Mouse (Mus musculus) stomach, postnatal 0 days (tissue): ENCODE data around the gene Phldb2. TPM values are rescaled to one million over a fixed set of nuclear protein-coding genes. Genes with fewer than 3 reads are reported as not detected.

ENCODE experiments used
- ATAC-seq: fragments of 200-750 bp; cut with Nextera tagmentation; 2 replicates; pipeline ENCODE4 v1.8.0; 2017; ENCODE audit not compliant: low FRiP score, low TSS enrichment
- DNase-seq: peaks from one replicate; pipeline ENCODE4 v3.0.0-alpha.2; 2016; ENCODE audit warnings: low spot score
- H3K27ac ChIP-seq: fragments of 300-500 bp; sonication (generic); replicated peaks from 2 replicates; pipeline ENCODE4 v1.5.1; 2014; ENCODE audit warnings: mild to moderate bottlenecking, control low read depth
- H3K27me3 ChIP-seq: fragments of 300-500 bp; sonication (generic); 2 replicates; pipeline ENCODE4 v1.6.1; 2014; ENCODE audit warnings: low read length; ENCODE audit not compliant: control insufficient read depth, insufficient read depth
- H3K36me3 ChIP-seq: fragments of 300-500 bp; sonication (generic); 2 replicates; pipeline ENCODE4 v1.6.1; 2014; ENCODE audit warnings: low read length, mixed read lengths; ENCODE audit not compliant: control insufficient read depth, insufficient read depth
- H3K4me1 ChIP-seq: fragments of 300-500 bp; sonication (generic); replicated peaks from 2 replicates; pipeline ENCODE4 v1.6.1; 2014; ENCODE audit warnings: antibody characterized with exemption; ENCODE audit not compliant: control insufficient read depth, insufficient read depth
- H3K4me2 ChIP-seq: fragments of 300-500 bp; sonication (generic); replicated peaks from 2 replicates; pipeline ENCODE4 v1.6.1; 2014; ENCODE audit warnings: low read depth, mild to moderate bottlenecking, control low read depth, moderate library complexity
- H3K4me3 ChIP-seq: fragments of 300-500 bp; sonication (generic); 2 replicates; pipeline ENCODE4 v1.5.1; 2014; ENCODE audit warnings: low read depth, low read length, control low read depth
- H3K9ac ChIP-seq: fragments of 300-500 bp; sonication (generic); 2 replicates; pipeline ENCODE4 v1.6.1; 2014; ENCODE audit warnings: mild to moderate bottlenecking, low read length, control low read depth, mixed read lengths
- H3K9me3 ChIP-seq: fragments of 300-500 bp; sonication (generic); 2 replicates; pipeline ENCODE4 v1.6.1; 2016; ENCODE audit warnings: low read length; ENCODE audit not compliant: control insufficient read depth
- CTCF ChIP-seq: IDR thresholded peaks from 2 replicates; pipeline ENCODE4 v1.5.1; 2016; ENCODE audit warnings: antibody characterized with exemption, low read depth, mild to moderate bottlenecking, moderate library complexity
- EP300 ChIP-seq: optimal IDR thresholded peaks from 2 replicates; pipeline ENCODE3; 2016; ENCODE audit warnings: antibody characterized with exemption
- WGBS: fragments of 180-500 bp; shearing (Covaris S2); extraction: QIAGEN DNeasy Blood & Tissue Kit; methylation state at CpG from one replicate; pipeline ENCODE4 v1.1.7; 2014; 5-methylcytosine and 5-hydroxymethylcytosine counted together
- polyA plus RNA-seq: library from polyadenylated mRNA; unstranded; fragments of >200 nt; fragmentation: Nextera tagmentation; extraction: Ambion mirVana; gene quantifications from 2 replicates; pipeline ENCODE4 v1.2.1, GENCODE M21; 2015

Gene Phldb2
- polyA plus RNA-seq, 1 experiment from 2014 or later, result 13.2 TPM

GRCm38 (mm10) chr16:45724061-45724741 is 229.2 kb downstream of the Phldb2 start, which contains the start of gene Tagln3:
TSS of gene Tagln3 (minus strand) at chr16:45724608.
- Histone ChIP-seq H3K4me2 (peak within 1 kb of the TSS; percentile 82), H3K9me3 (no peaks in the 10 kb centered on the region), H3K27ac (no peak within 1 kb of the TSS), H3K27me3 (no peaks in the 10 kb centered on the region), H3K9ac (peak within 1 kb of the TSS; percentile 32), H3K4me1 (no peaks in the 10 kb centered on the region), H3K36me3 (no peaks in the 10 kb centered on the region), H3K4me3 (peak within 1 kb of the TSS; percentile 47)
- peak; percentile 54 for DNase-seq
- ATAC-seq, result peak; percentile 40; the same call in 1 of the 2 replicates
- no peak for TF ChIP-seq EP300
- TF ChIP-seq CTCF, result no peak
- 2% methylated on average over 30 of the region's 30 CpGs for WGBS

GRCm38 (mm10) chr16:45723172-45723901 is 230.1 kb downstream of the Phldb2 start:
- TF ChIP-seq CTCF (no peak), EP300 (no peak)
- Histone ChIP-seq H3K4me1 (no peaks in the 10 kb centered on the region), H3K4me3 (peak overlapping the region; percentile 47), H3K9me3 (no peaks in the 10 kb centered on the region), H3K36me3 (no peaks in the 10 kb centered on the region), H3K4me2 (peak overlapping the region; percentile 82), H3K27ac (no peak overlapping the region), H3K27me3 (no peaks in the 10 kb centered on the region), H3K9ac (no peak overlapping the region)
- WGBS, result 68% methylated on average over 6 of the region's 6 CpGs
- DNase-seq, result no peak
- no peak for ATAC-seq

- H3K4me2 ChIP-seq, result no peak overlapping the region
- H3K27ac ChIP-seq, result no peak overlapping the region
- H3K27me3 ChIP-seq, result no peaks in the 10 kb centered on the region
- H3K4me3 ChIP-seq, result no peak overlapping the region
- no peak for TF ChIP-seq EP300
- no peaks in the 10 kb centered on the region for H3K4me1 ChIP-seq
- no peaks in the 10 kb centered on the region for H3K9me3 ChIP-seq
- 71% methylated on average over 3 of the region's 3 CpGs for WGBS
- no peak overlapping the region for H3K9ac ChIP-seq
- no peak for ATAC-seq
- no peaks in the 10 kb centered on the region for H3K36me3 ChIP-seq
- DNase-seq, result no peak
Observed at GRCm38 (mm10) chr16:45722460-45722951, 230.9 kb downstream of the Phldb2 start.

- no peaks in the 10 kb centered on the region for H3K27me3 ChIP-seq
- TF ChIP-seq EP300 (no peak), CTCF (no peak)
- DNase-seq (no peak), ATAC-seq (no peak)
- H3K4me3 ChIP-seq, result no peak overlapping the region
- H3K36me3 ChIP-seq, result no peaks in the 10 kb centered on the region
- H3K9me3 ChIP-seq, result no peaks in the 10 kb centered on the region
- no peaks in the 10 kb centered on the region for H3K4me1 ChIP-seq
- no peak overlapping the region for H3K4me2 ChIP-seq
- 69% methylated on average over 10 of the region's 10 CpGs for WGBS
- no peak overlapping the region for H3K9ac ChIP-seq
- H3K27ac ChIP-seq, result no peak overlapping the region
Observed at GRCm38 (mm10) chr16:45720022-45720630, 233.3 kb downstream of the Phldb2 start.

GRCm38 (mm10) chr16:45718296-45718695 is 235.1 kb downstream of the Phldb2 start:
- Histone ChIP-seq H3K27me3 (no peaks in the 10 kb centered on the region), H3K27ac (no peak overlapping the region), H3K4me1 (no peaks in the 10 kb centered on the region), H3K4me2 (no peak overlapping the region), H3K36me3 (no peaks in the 10 kb centered on the region), H3K9me3 (no peaks in the 10 kb centered on the region), H3K9ac (no peak overlapping the region), H3K4me3 (no peak overlapping the region)
- ATAC-seq, result no peak
- TF ChIP-seq CTCF (no peak), EP300 (no peak)
- WGBS, result 91% methylated on average over 4 of the region's 4 CpGs
- DNase-seq, result no peak
